Mouse (Mus musculus) CH12.LX (cell line): ENCODE measurements at regions not wholly inside any gene's neighbourhood (a gene's known extent, or its start where the extent isn't known, plus 50 kb on each side); places are given as distances from the start of the nearest gene placed in this dataset.

ENCODE experiments used
- CTCF ChIP-seq, 2 experiments: IDR thresholded peaks in 1 of 2; conservative IDR thresholded peaks in 1 of 2; 2 replicates each; pipeline ENCODE4 v1.5.1; 2011 to 2012; ENCODE audit warnings: low read depth in 2 of 2, low read length in 2 of 2, improper control_type of control experiment in 1 of 2, inconsistent platforms in 1 of 2, mild to moderate bottlenecking in 1 of 2, moderate library complexity in 1 of 2
- EP300 ChIP-seq: IDR thresholded peaks from 2 replicates; pipeline ENCODE4 v1.6.1; 2011; ENCODE audit warnings: low read length, improper control_type of control experiment
- ETS1 ChIP-seq: conservative IDR thresholded peaks from 2 replicates; pipeline ENCODE4 v1.6.1; 2012; ENCODE audit warnings: low read depth, mild to moderate bottlenecking, inconsistent platforms, low read length, improper control_type of control experiment, moderate library complexity
- JUN ChIP-seq: IDR thresholded peaks from 2 replicates; pipeline ENCODE4 v1.6.1; 2011; ENCODE audit warnings: low read depth, mild to moderate bottlenecking, low read length, improper control_type of control experiment, moderate library complexity; ENCODE audit not compliant: insufficient read depth
- JUND ChIP-seq: conservative IDR thresholded peaks from 2 replicates; pipeline ENCODE4 v1.6.1; 2011; ENCODE audit warnings: low read depth, low read length, improper control_type of control experiment
- TBP ChIP-seq: conservative IDR thresholded peaks from 2 replicates; pipeline ENCODE4 v1.6.1; 2011; ENCODE audit warnings: low read depth, low read length, improper control_type of control experiment
- USF1 ChIP-seq: IDR thresholded peaks from 2 replicates; pipeline ENCODE4 v1.6.1; 2014; ENCODE audit warnings: low read depth, mild to moderate bottlenecking, inconsistent platforms, low read length, improper control_type of control experiment
- ZNF384 ChIP-seq: IDR thresholded peaks from 2 replicates; pipeline ENCODE4 v1.6.1; 2012; ENCODE audit warnings: low read depth, low read length, improper control_type of control experiment, inconsistent platforms

- TF ChIP-seq JUN (no peak), CTCF (conservative IDR thresholded peaks at IDR 0.05 in 1 of 2, IDR thresholded peaks at IDR 0.05 in 1 of 2; ENCODE audit: low read depth in 2 of 2, low read length in 2 of 2) (peak in 1 of 2 experiments; percentile 34; a peak in 2 of 4 replicates), USF1 (no peak), EP300 (no peak), TBP (no peak), JUND (no peak), ZNF384 (no peak), ETS1 (no peak)
Observed at GRCm38 (mm10) chr13:107850907-107851560, 193.2 kb upstream of the Smim15 start.
